Mouse (Mus musculus): ENCODE measurements around the gene Chpf.

The Chpf gene

GRCm38 (mm10) chr1:75440661-75441060 lies 38.4 kb downstream of the Chpf start:
- no peak for DNase-seq (ENCODE audit: low spot score in 2 of 2)

GRCm38 (mm10) chr1:75438782-75439181 lies 40.3 kb downstream of the Chpf start:
- DNase-seq (ENCODE audit: low spot score in 2 of 2) = no peak

- peak; percentile 78 to 84 for DNase-seq (ENCODE audit: low spot score in 2 of 2)
These were observed 43.4 kb downstream of the Chpf start, which contains the start of gene Gmppa for GRCm38 (mm10) chr1:75435475-75436328. Gene Gmppa, plus strand, starts transcription at chr1:75435930.

GRCm38 (mm10) chr1:75425796-75426471 lies 53.2 kb downstream of the Chpf start:
- no peak for DNase-seq (ENCODE audit: low spot score in 2 of 2)
